Mouse (Mus musculus) spleen, adult 10 weeks (tissue): ENCODE data around the gene Ceacam14. TPM values are rescaled to one million over a fixed set of nuclear protein-coding genes. Genes with fewer than 3 reads are reported as not detected.

Source experiments
- polyA plus RNA-seq: library from polyadenylated mRNA; stranded (reverse); fragments of 350-450 nt; fragmentation: Illumina TruSeq; extraction: RNeasy Lipid Tissue Mini Kit (QIAGEN cat#74804); gene quantifications from one replicate; pipeline ENCODE4 v1.2.3, GENCODE M21; 2015; ENCODE audit warnings: low replicate concordance; ENCODE audit not compliant: insufficient read depth

Ceacam14 gene
- polyA plus RNA-seq: not detected

DNA sequence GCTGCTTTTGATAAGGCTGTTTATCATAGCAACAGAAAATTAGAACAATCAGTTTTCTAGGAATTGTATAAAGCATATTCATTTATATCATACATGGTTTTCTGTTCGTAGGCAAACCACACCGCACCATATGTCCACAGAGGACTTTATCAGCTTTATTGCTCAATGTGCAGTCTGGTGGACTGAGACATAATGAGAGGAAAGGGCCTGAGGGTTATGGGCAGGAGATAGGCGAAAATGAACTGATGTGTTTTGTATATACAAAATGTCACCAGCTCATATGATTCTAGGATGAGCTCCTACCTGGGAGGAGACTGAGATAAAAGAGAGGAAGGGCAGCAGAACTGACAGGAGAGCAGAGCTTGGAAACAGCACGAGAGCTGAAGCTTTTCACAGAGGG is at the start of gene Ceacam14:
Gene Ceacam14, plus strand, starts transcription at position 301 of the 400 bp plus-strand sequence.

Other genes starting within 250 kb of the Ceacam14 start
- not detected for gene Ceacam5, start 99.4 kb upstream of the Ceacam14 start, polyA plus RNA-seq
- not detected for gene Gm5155, start 59.1 kb downstream of the Ceacam14 start, polyA plus RNA-seq
- not detected for gene Ceacam11, start 159.5 kb downstream of the Ceacam14 start, polyA plus RNA-seq
- gene Ceacam13, start 197.3 kb downstream of the Ceacam14 start, polyA plus RNA-seq: not detected